Mouse (Mus musculus): ENCODE results near the gene Zfp788.
A peak's percentile ranks its signal among the peaks of the same experiment; 100 is the strongest.

DNA sequence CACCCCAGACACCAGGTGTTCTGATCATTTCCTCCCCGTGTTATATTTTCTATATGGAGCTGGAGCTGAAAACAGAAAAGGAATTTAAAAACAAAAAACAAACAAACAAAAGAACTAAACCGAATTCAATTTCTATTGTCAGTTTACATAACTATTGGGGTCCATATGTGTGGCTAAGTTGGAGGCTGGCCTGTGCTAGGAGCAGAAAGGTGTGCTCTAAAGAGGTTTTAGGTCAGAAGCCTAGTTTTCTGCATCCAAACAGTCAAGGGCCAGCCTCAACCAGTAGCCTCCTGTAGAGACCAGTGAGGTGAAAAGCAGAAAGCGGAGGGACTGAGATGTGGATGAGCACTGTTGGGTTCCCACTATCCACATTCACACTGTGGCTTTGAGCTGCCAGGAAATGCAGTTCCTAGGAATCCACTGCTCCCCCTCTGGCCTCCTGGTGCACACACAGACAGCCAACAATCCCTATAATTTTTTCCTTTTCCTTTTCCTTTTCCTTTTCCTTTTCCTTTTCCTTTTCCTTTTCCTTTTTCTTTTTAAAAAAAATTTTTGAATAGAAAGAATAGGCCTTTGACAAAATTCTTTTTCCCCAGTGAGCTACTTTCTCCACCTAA, 33.0 kb upstream of the Zfp788 start:
- TF ChIP-seq POLR2A (IDR thresholded peaks at IDR 0.05; ENCODE audit: borderline replicate concordance, insufficient read depth, low read length) (no peak), CTCF (IDR thresholded peaks at IDR 0.05; ENCODE audit: borderline replicate concordance, insufficient read depth, low read depth, low read length) (peak; percentile 26; the same call in 1 of the 2 replicates)

Measured in cerebellum, adult 2 months (tissue).